Mouse (Mus musculus) brain, embryonic 14.5 days (tissue): Measurements from ENCODE around the gene Krt12.

Source experiments
- CTCF ChIP-seq: fragments of 200-500 bp; IDR thresholded peaks from 2 replicates; pipeline ENCODE4 v1.5.1; 2012; ENCODE audit warnings: inconsistent platforms, mild to moderate bottlenecking, moderate library complexity, borderline replicate concordance; ENCODE audit not compliant: insufficient read depth, insufficient read length; ENCODE audit errors: extremely low read depth
- POLR2A ChIP-seq: fragments of 200-500 bp; IDR thresholded peaks from 2 replicates; pipeline ENCODE4 v1.6.1; 2012; ENCODE audit warnings: mild to moderate bottlenecking, inconsistent platforms, borderline replicate concordance; ENCODE audit not compliant: poor library complexity, insufficient read depth, insufficient read length, severe bottlenecking; ENCODE audit errors: extremely low read depth

GRCm38 (mm10) chr11:99399956-99400549 is 22.0 kb downstream of the Krt12 start:
- TF ChIP-seq POLR2A (no peak), CTCF (no peak)
